In the genomic region with DNA sequence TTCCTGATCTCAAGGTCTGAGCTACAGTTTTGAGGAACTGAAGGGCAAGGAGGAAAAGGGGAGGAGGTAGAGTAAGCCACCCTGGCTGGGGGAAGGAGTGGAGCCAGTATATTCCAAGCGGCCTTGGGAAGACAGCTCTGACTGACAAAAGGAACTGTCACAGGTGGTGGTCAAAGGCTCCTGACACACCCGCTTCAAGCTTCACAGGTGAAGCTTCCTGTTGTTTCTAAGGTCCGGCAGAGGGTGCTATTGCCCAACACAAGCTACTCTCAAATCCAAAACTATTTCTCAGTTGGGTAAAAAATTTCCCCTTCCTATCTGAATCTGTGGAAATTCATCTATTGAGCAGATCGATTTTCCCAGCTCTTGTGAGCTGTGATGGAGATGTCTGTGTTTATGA, we compare ENCODE assay signal across 9 mouse cellular contexts. TPM values are rescaled to one million over a fixed set of nuclear protein-coding genes. Genes with fewer than 3 reads are reported as not detected.
DNase-seq lines count a peak whose midpoint lies in the region; ATAC-seq and TF ChIP-seq lines count a peak whose summit lies in the region.
"Had no signal": no experiment of that assay in that cellular context is flagged by ENCODE, and none has a peak within 500 bp of the region (broad histone marks: within the 10 kb centered on the region; RNA-seq: fewer than 3 reads in every experiment).

No protein-coding gene starts in this region.

- peak; percentile 52; the same call in 1 of the 2 replicates for TF ChIP-seq CTCF in small intestine, adult 2 months (IDR thresholded peaks at IDR 0.05; ENCODE audit: extremely low read depth, insufficient read length, insufficient replicate concordance, low read depth, low read length)

- no peaks in the 10 kb centered on the region for H3K36me3 ChIP-seq in kidney, embryonic 15.5 days
- H3K36me3 ChIP-seq in intestine, embryonic 16.5 days (ENCODE audit: control insufficient read depth, insufficient read depth, low read length) = no peaks in the 10 kb centered on the region
- H3K36me3 ChIP-seq in small intestine, adult 2 months (ENCODE audit: control insufficient read depth, insufficient read depth, low read length) = no peaks in the 10 kb centered on the region

- H3K9me3 ChIP-seq in kidney, embryonic 15.5 days (replicated peaks) = no peaks in the 10 kb centered on the region
- no peaks in the 10 kb centered on the region for H3K9me3 ChIP-seq in intestine, embryonic 16.5 days (ENCODE audit: control insufficient read depth, low read length)

- no peaks in the 10 kb centered on the region for H3K4me1 ChIP-seq in kidney, embryonic 15.5 days
- H3K4me1 ChIP-seq in intestine, embryonic 16.5 days (ENCODE audit: control insufficient read depth, insufficient read depth, low read length) = no peaks in the 10 kb centered on the region
- 0 out of 2 replicates have a peak, but pooled peaks cover 3% of the 10 kb centered on the region for H3K4me1 ChIP-seq in small intestine, adult 2 months (ENCODE audit: control insufficient read depth, insufficient read depth, insufficient read length, low read length)

- no peak overlapping the region for H3K9ac ChIP-seq in kidney, embryonic 15.5 days
- H3K9ac ChIP-seq in intestine, embryonic 16.5 days (ENCODE audit: low read depth, low read length) = no peak overlapping the region

- H3K4me2 ChIP-seq in kidney, embryonic 15.5 days = no peak overlapping the region
- H3K4me2 ChIP-seq in intestine, embryonic 16.5 days (ENCODE audit: low read depth, low read length) = no peak overlapping the region

- H3K4me3 ChIP-seq in kidney, embryonic 15.5 days (replicated peaks) = no peak overlapping the region
- H3K4me3 ChIP-seq in intestine, embryonic 16.5 days (ENCODE audit: low read length) = no peak overlapping the region
- no peak overlapping the region for H3K4me3 ChIP-seq in small intestine, adult 2 months (ENCODE audit: low read depth, low read length)

- TF ChIP-seq POLR2A in small intestine, adult 2 months (IDR thresholded peaks at IDR 0.05; ENCODE audit: low read depth, low read length) = no peak

- ATAC-seq in kidney, embryonic 15.5 days (replicated peaks; ENCODE audit: low FRiP score) = no peak
- peak; percentile 71; the same call in 1 of the 2 replicates for ATAC-seq in intestine, embryonic 16.5 days

- 24% methylated on average over 4 of the region's 4 CpGs for WGBS in kidney, embryonic 15.5 days
- WGBS in intestine, embryonic 16.5 days = 17% methylated on average over 4 of the region's 4 CpGs
- 5% methylated on average over 4 of the region's 4 CpGs for WGBS in small intestine, adult 2 months

- 0 out of 2 replicates have a peak, but pooled peaks cover 3% of the 10 kb centered on the region for H3K27me3 ChIP-seq in kidney, embryonic 15.5 days
- no peaks in the 10 kb centered on the region for H3K27me3 ChIP-seq in intestine, embryonic 16.5 days (replicated peaks; ENCODE audit: control insufficient read depth, insufficient read depth, low read length)
- H3K27me3 ChIP-seq in small intestine, adult 2 months (ENCODE audit: control insufficient read depth, insufficient read depth, low read length) = no peaks in the 10 kb centered on the region

- H3K27ac ChIP-seq in kidney, embryonic 15.5 days = no peak overlapping the region
- H3K27ac ChIP-seq in intestine, embryonic 16.5 days (ENCODE audit: low read length) = no peak overlapping the region
- no peak overlapping the region for H3K27ac ChIP-seq in small intestine, adult 2 months (ENCODE audit: insufficient read depth, low read depth, low read length)

- DNase-seq in kidney, adult 18-20 months = peak; percentile 34
- DNase-seq in 3T3-L1 (ENCODE audit: low read depth, low spot score) (peak; percentile 75), ES-CJ7 (ENCODE audit: low read depth, low spot score) (peak; percentile 77)
- DNase-seq in spleen, postnatal 10 days (ENCODE audit: low spot score in 2 of 2) = no peak
- DNase-seq in adrenal gland, postnatal 14 days = no peak

RNA-seq across cellular contexts. Expression of gene C1qtnf3, which starts 31.1 kb away (rescaled TPM):
- 14.7 and 15.8 TPM in 2 replicates for polyA plus RNA-seq in kidney, embryonic 15.5 days (2015; fragmentation: Nextera tagmentation; extraction: Ambion mirVana)
- 2.2 and 2.7 TPM in 2 replicates for polyA plus RNA-seq in intestine, embryonic 16.5 days (2015; fragmentation: Nextera tagmentation; extraction: Ambion mirVana)
- polyA plus RNA-seq in small intestine, adult 2 months (2012; rRNA removed) = 0.34 and 0.96 TPM in 2 replicates
- total RNA-seq in adrenal gland, postnatal 14 days (2021) = 1.5 and 2.1 TPM in 2 replicates
- total RNA-seq: layer of hippocampus, postnatal 36 days had no signal

Comparison
In these comparisons a context has a peak if more than half of its experiments do, and no peak if none do; other contexts are left out.
1. DNase-seq: peak in kidney, adult 18-20 months (single experiment), 3T3-L1 (single experiment) and ES-CJ7 (single experiment); none in spleen, postnatal 10 days (0 of 2) and adrenal gland, postnatal 14 days (single experiment).